Mouse (Mus musculus): ENCODE measurements around the gene Zmat5.

DNA sequence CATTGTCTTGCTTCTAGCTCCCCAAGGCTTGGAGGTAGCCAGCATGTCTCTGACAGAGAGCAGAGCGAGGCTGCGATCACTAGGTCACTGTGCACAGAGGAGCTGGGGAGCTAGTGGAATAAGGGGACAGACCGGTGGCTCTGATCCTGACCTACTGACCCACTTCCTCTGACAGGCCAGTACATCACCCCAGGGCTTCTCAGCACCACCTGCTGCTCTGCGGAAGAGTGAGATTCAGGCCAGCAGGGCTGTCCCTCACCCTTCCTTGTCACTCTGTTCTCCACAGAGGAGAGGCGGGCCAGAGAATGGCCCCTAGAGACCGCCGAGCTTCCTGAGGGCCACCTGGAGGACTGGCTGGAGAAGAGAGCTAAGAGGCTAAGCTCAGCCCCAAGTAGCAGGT, 27.3 kb downstream of the Zmat5 start:
- TF ChIP-seq CEBPB (IDR thresholded peaks at IDR 0.05; ENCODE audit: low read depth) = no peak
- TF ChIP-seq CTCF (IDR thresholded peaks at IDR 0.05; ENCODE audit: control insufficient read depth, insufficient read depth, insufficient read length) = no peak
- no peak for TF ChIP-seq USF1 (IDR thresholded peaks at IDR 0.05; ENCODE audit: low read depth)
- TF ChIP-seq FOSL1 (IDR thresholded peaks at IDR 0.05; ENCODE audit: insufficient read depth, low read length, poor library complexity, severe bottlenecking) = no peak
- TF ChIP-seq MYOD1 (IDR thresholded peaks at IDR 0.05; ENCODE audit: control insufficient read depth, insufficient read length, low read depth) = no peak

All from C2C12 (cell line).